Mouse (Mus musculus): ENCODE data around the gene Cul7. TPM values are rescaled to one million over a fixed set of nuclear protein-coding genes. Genes with fewer than 3 reads are reported as not detected.
A peak's percentile ranks its signal among the peaks of the same experiment; 100 is the strongest.

Cul7 gene
- polyA plus RNA-seq, 1 experiment from 2014 or later = 46.3 TPM

GRCm38 (mm10) chr17:46679843-46680759 lies 30.0 kb downstream of the Cul7 start:
- Histone ChIP-seq H3K9me3 (no peaks in the 10 kb centered on the region), H3K4me1 (peaks cover 29% of the 10 kb centered on the region), H3K4me2 (peak overlapping the region; percentile 81), H3K4me3 (peak overlapping the region; percentile 86), H3K9ac (peak overlapping the region; percentile 71), H3K36me3 (replicated peaks) (peaks cover 41% of the 10 kb centered on the region), H3K27me3 (replicated peaks) (no peaks in the 10 kb centered on the region), H3K27ac (peak overlapping the region; percentile 90)
- peak; percentile 25 for ATAC-seq (replicated peaks)
- under 1% methylated on average over 34 of the region's 34 CpGs for WGBS

GRCm38 (mm10) chr17:46680760-46681373 lies 30.7 kb downstream of the Cul7 start, which contains the start of gene Klhdc3:
TSS of gene Klhdc3 (minus strand) at chr17:46680914.
- Histone ChIP-seq H3K4me3 (peak within 1 kb of the TSS; percentile 86), H3K4me1 (peaks cover 29% of the 10 kb centered on the region), H3K27me3 (replicated peaks) (no peaks in the 10 kb centered on the region), H3K36me3 (replicated peaks) (peaks cover 44% of the 10 kb centered on the region), H3K27ac (peak within 1 kb of the TSS; percentile 90), H3K4me2 (peak within 1 kb of the TSS; percentile 81), H3K9me3 (no peaks in the 10 kb centered on the region), H3K9ac (peak within 1 kb of the TSS; percentile 71)
- WGBS = under 1% methylated on average over 48 of the region's 49 CpGs
- peak; percentile 97 for ATAC-seq (replicated peaks)

- peak overlapping the region; percentile 81 for H3K4me2 ChIP-seq
- 26% methylated on average over 12 of the region's 12 CpGs for WGBS
- H3K9me3 ChIP-seq = no peaks in the 10 kb centered on the region
- no peaks in the 10 kb centered on the region for H3K27me3 ChIP-seq (replicated peaks)
- H3K27ac ChIP-seq = peak overlapping the region; percentile 90
- H3K36me3 ChIP-seq (replicated peaks) = peaks cover 42% of the 10 kb centered on the region
- peak overlapping the region; percentile 49 for H3K9ac ChIP-seq
- peaks cover 29% of the 10 kb centered on the region for H3K4me1 ChIP-seq
- peak overlapping the region; percentile 86 for H3K4me3 ChIP-seq
- ATAC-seq (replicated peaks) = peak; percentile 7
Observed at GRCm38 (mm10) chr17:46681466-46682118, 31.5 kb downstream of the Cul7 start.

GRCm38 (mm10) chr17:46682654-46683389 lies 32.7 kb downstream of the Cul7 start:
- no peaks in the 10 kb centered on the region for H3K9me3 ChIP-seq
- 84% methylated on average over 16 of the region's 16 CpGs for WGBS
- H3K4me2 ChIP-seq = no peak overlapping the region
- no peak overlapping the region for H3K4me3 ChIP-seq
- peaks cover 37% of the 10 kb centered on the region for H3K36me3 ChIP-seq (replicated peaks)
- ATAC-seq (replicated peaks) = no peak
- H3K27me3 ChIP-seq (replicated peaks) = no peaks in the 10 kb centered on the region
- H3K27ac ChIP-seq = no peak overlapping the region
- H3K9ac ChIP-seq = no peak overlapping the region
- peaks cover 29% of the 10 kb centered on the region for H3K4me1 ChIP-seq

GRCm38 (mm10) chr17:46685913-46686312 lies 35.8 kb downstream of the Cul7 start:
- H3K27ac ChIP-seq = no peak overlapping the region
- no peaks in the 10 kb centered on the region for H3K9me3 ChIP-seq
- H3K4me2 ChIP-seq = no peak overlapping the region
- H3K36me3 ChIP-seq (replicated peaks) = peaks cover 37% of the 10 kb centered on the region
- ATAC-seq (replicated peaks) = no peak
- no peak overlapping the region for H3K9ac ChIP-seq
- no peak overlapping the region for H3K4me3 ChIP-seq
- no peaks in the 10 kb centered on the region for H3K27me3 ChIP-seq (replicated peaks)
- H3K4me1 ChIP-seq = peaks cover 9% of the 10 kb centered on the region
- WGBS = 92% methylated on average over 6 of the region's 6 CpGs

GRCm38 (mm10) chr17:46690665-46691064 lies 40.5 kb downstream of the Cul7 start:
- Histone ChIP-seq H3K4me2 (no peak overlapping the region), H3K9ac (no peak overlapping the region), H3K36me3 (replicated peaks) (peaks cover 12% of the 10 kb centered on the region; the same call in 1 of the 2 replicates), H3K27me3 (replicated peaks) (no peaks in the 10 kb centered on the region), H3K27ac (no peak overlapping the region), H3K9me3 (no peaks in the 10 kb centered on the region), H3K4me3 (no peak overlapping the region), H3K4me1 (no peaks in the 10 kb centered on the region)
- 96% methylated on average over 12 of the region's 12 CpGs for WGBS
- ATAC-seq (replicated peaks) = no peak

- Histone ChIP-seq H3K27ac (no peak overlapping the region), H3K27me3 (replicated peaks) (no peaks in the 10 kb centered on the region), H3K9ac (no peak overlapping the region), H3K4me3 (no peak overlapping the region), H3K4me1 (no peaks in the 10 kb centered on the region), H3K4me2 (no peak overlapping the region), H3K9me3 (no peaks in the 10 kb centered on the region), H3K36me3 (replicated peaks) (peaks cover 5% of the 10 kb centered on the region; the same call in 1 of the 2 replicates)
- ATAC-seq (replicated peaks) = no peak
- 99% methylated on average over 2 of the region's 2 CpGs for WGBS
Observed at GRCm38 (mm10) chr17:46691390-46691789, 41.3 kb downstream of the Cul7 start.

GRCm38 (mm10) chr17:46694517-46695063 lies 44.5 kb downstream of the Cul7 start:
- H3K27ac ChIP-seq = no peak overlapping the region
- H3K9me3 ChIP-seq = no peaks in the 10 kb centered on the region
- peaks cover 2% of the 10 kb centered on the region; the same call in 1 of the 2 replicates for H3K36me3 ChIP-seq (replicated peaks)
- peak; percentile 62; the same call in 1 of the 2 replicates for ATAC-seq (replicated peaks)
- no peak overlapping the region for H3K9ac ChIP-seq
- no peak overlapping the region for H3K4me2 ChIP-seq
- H3K4me3 ChIP-seq = no peak overlapping the region
- H3K4me1 ChIP-seq = no peaks in the 10 kb centered on the region
- no peaks in the 10 kb centered on the region for H3K27me3 ChIP-seq (replicated peaks)
- WGBS = 53% methylated on average over 1 of the region's 1 CpGs

- H3K4me2 ChIP-seq = no peak overlapping the region
Observed at GRCm38 (mm10) chr17:46698515-46698914, 48.4 kb downstream of the Cul7 start.

GRCm38 (mm10) chr17:46699245-46699644 lies 49.1 kb downstream of the Cul7 start:
- Histone ChIP-seq H3K9ac (no peak overlapping the region), H3K4me1 (peaks cover 33% of the 10 kb centered on the region), H3K4me2 (no peak overlapping the region), H3K9me3 (no peaks in the 10 kb centered on the region), H3K36me3 (replicated peaks) (peaks cover 5% of the 10 kb centered on the region; the same call in 1 of the 2 replicates), H3K27ac (no peak overlapping the region), H3K27me3 (replicated peaks) (no peaks in the 10 kb centered on the region), H3K4me3 (no peak overlapping the region)
- ATAC-seq (replicated peaks) = no peak
- 92% methylated on average over 5 of the region's 5 CpGs for WGBS

More at GRCm38 (mm10) chr17:46698515-46698914, 48.4 kb downstream of the Cul7 start:
- peaks cover 26% of the 10 kb centered on the region for H3K4me1 ChIP-seq
- H3K9ac ChIP-seq = no peak overlapping the region
- H3K4me3 ChIP-seq = no peak overlapping the region
- H3K27ac ChIP-seq = no peak overlapping the region
- 93% methylated on average over 6 of the region's 6 CpGs for WGBS
- ATAC-seq (replicated peaks) = no peak
- H3K36me3 ChIP-seq (replicated peaks) = peaks cover 5% of the 10 kb centered on the region; the same call in 1 of the 2 replicates
- H3K27me3 ChIP-seq (replicated peaks) = no peaks in the 10 kb centered on the region
- H3K9me3 ChIP-seq = no peaks in the 10 kb centered on the region

- no peaks in the 10 kb centered on the region for H3K9me3 ChIP-seq
- ATAC-seq (replicated peaks) = no peak
- H3K36me3 ChIP-seq (replicated peaks) = peaks cover 5% of the 10 kb centered on the region; the same call in 1 of the 2 replicates
- H3K27ac ChIP-seq = no peak overlapping the region
- H3K9ac ChIP-seq = no peak overlapping the region
- no peak overlapping the region for H3K4me3 ChIP-seq
- no peaks in the 10 kb centered on the region for H3K27me3 ChIP-seq (replicated peaks)
- H3K4me1 ChIP-seq = peaks cover 34% of the 10 kb centered on the region
- H3K4me2 ChIP-seq = no peak overlapping the region
- WGBS = 91% methylated on average over 3 of the region's 3 CpGs
Observed at GRCm38 (mm10) chr17:46699912-46700311, 49.8 kb downstream of the Cul7 start.
